In genomic region chr13:97238181-97238981, GRCm38 (mm10) we compare ENCODE assay signal across 8 mouse cellular contexts. TPM values are rescaled to one million over a fixed set of nuclear protein-coding genes. Genes with fewer than 3 reads are reported as not detected.
DNase-seq lines count a peak whose midpoint lies in the region; ATAC-seq lines count a peak whose summit lies in the region.
"Had no signal": no experiment of that assay in that cellular context is flagged by ENCODE, and none has a peak within 500 bp of the region (broad histone marks: within the 10 kb centered on the region; RNA-seq: fewer than 3 reads in every experiment).

No protein-coding gene starts in this region.

- no peak for ATAC-seq in liver, embryonic 13.5 days (ENCODE audit: low read depth)
- ATAC-seq in liver, embryonic 12.5 days: no peak
- ATAC-seq in forebrain, embryonic 16.5 days: no peak
- no peak for ATAC-seq in midbrain, embryonic 15.5 days (replicated peaks)

- no peak overlapping the region for H3K4me2 ChIP-seq in liver, embryonic 13.5 days
- H3K4me2 ChIP-seq in liver, embryonic 12.5 days: no peak overlapping the region
- H3K4me2 ChIP-seq in forebrain, embryonic 16.5 days (ENCODE audit: low read length): no peak overlapping the region
- H3K4me2 ChIP-seq in midbrain, embryonic 15.5 days: no peak overlapping the region; the same call in 1 of the 2 replicates

- H3K36me3 ChIP-seq in liver, embryonic 13.5 days: no peaks in the 10 kb centered on the region
- H3K36me3 ChIP-seq in liver, embryonic 12.5 days: no peaks in the 10 kb centered on the region
- no peaks in the 10 kb centered on the region for H3K36me3 ChIP-seq in forebrain, embryonic 16.5 days (ENCODE audit: control insufficient read depth, insufficient read depth)
- no peaks in the 10 kb centered on the region for H3K36me3 ChIP-seq in midbrain, embryonic 15.5 days (replicated peaks)

- peaks cover 44% of the 10 kb centered on the region for H3K27me3 ChIP-seq in liver, embryonic 13.5 days
- H3K27me3 ChIP-seq in liver, embryonic 12.5 days (replicated peaks): peaks cover 43% of the 10 kb centered on the region
- H3K27me3 ChIP-seq in forebrain, embryonic 16.5 days (replicated peaks; ENCODE audit: control insufficient read depth, insufficient read depth, low read length): no peaks in the 10 kb centered on the region
- H3K27me3 ChIP-seq in midbrain, embryonic 15.5 days (replicated peaks): no peaks in the 10 kb centered on the region

- H3K9me3 ChIP-seq in liver, embryonic 13.5 days (replicated peaks): no peaks in the 10 kb centered on the region
- no peaks in the 10 kb centered on the region for H3K9me3 ChIP-seq in liver, embryonic 12.5 days (replicated peaks)
- H3K9me3 ChIP-seq in forebrain, embryonic 16.5 days (ENCODE audit: control insufficient read depth, low read length): no peaks in the 10 kb centered on the region
- no peaks in the 10 kb centered on the region for H3K9me3 ChIP-seq in midbrain, embryonic 15.5 days

- H3K9ac ChIP-seq in liver, embryonic 13.5 days: no peak overlapping the region
- H3K9ac ChIP-seq in liver, embryonic 12.5 days: no peak overlapping the region
- no peak overlapping the region for H3K9ac ChIP-seq in forebrain, embryonic 16.5 days (replicated peaks; ENCODE audit: low read depth, low read length)
- no peak overlapping the region for H3K9ac ChIP-seq in midbrain, embryonic 15.5 days

- H3K27ac ChIP-seq in liver, embryonic 13.5 days: peak overlapping the region; percentile 22; the same call in 1 of the 2 replicates
- H3K27ac ChIP-seq in liver, embryonic 12.5 days: no peak overlapping the region
- peak overlapping the region; percentile 99 for H3K27ac ChIP-seq in forebrain, embryonic 16.5 days (ENCODE audit: low read length)
- 0 out of 2 replicates have a peak overlapping the region, but pooled peaks have one; percentile 1 for H3K27ac ChIP-seq in midbrain, embryonic 15.5 days

- WGBS in liver, embryonic 13.5 days (ENCODE audit: insufficient replicate concordance): 30% methylated on average over 16 of the region's 16 CpGs
- WGBS in liver, embryonic 12.5 days (ENCODE audit: insufficient replicate concordance): 35% methylated on average over 16 of the region's 16 CpGs
- WGBS in forebrain, embryonic 16.5 days: 44% methylated on average over 16 of the region's 16 CpGs
- WGBS in midbrain, embryonic 15.5 days: 50% methylated on average over 16 of the region's 16 CpGs

- H3K4me3 ChIP-seq in liver, embryonic 13.5 days (replicated peaks): no peak overlapping the region
- H3K4me3 ChIP-seq in liver, embryonic 12.5 days: no peak overlapping the region
- H3K4me3 ChIP-seq in forebrain, embryonic 16.5 days (replicated peaks; ENCODE audit: low read length): no peak overlapping the region
- H3K4me3 ChIP-seq in midbrain, embryonic 15.5 days: no peak overlapping the region

- DNase-seq in liver, embryonic 13.5 days: no peak
- peak; percentile 68 for DNase-seq in T-cell, adult 2 months (ENCODE audit: low spot score)
- DNase-seq in gastrocnemius, postnatal 10 days: no peak
- no peak for DNase-seq in layer of hippocampus, adult 8-10 months (ENCODE audit: low spot score in 2 of 2)
- DNase-seq: layer of hippocampus, adult 9-11 months had no signal

- peaks cover 21% of the 10 kb centered on the region for H3K4me1 ChIP-seq in liver, embryonic 13.5 days (replicated peaks)
- peaks cover 42% of the 10 kb centered on the region for H3K4me1 ChIP-seq in liver, embryonic 12.5 days
- H3K4me1 ChIP-seq in forebrain, embryonic 16.5 days (replicated peaks; ENCODE audit: control insufficient read depth, insufficient read depth, low read length): peaks cover 32% of the 10 kb centered on the region
- peaks cover 41% of the 10 kb centered on the region for H3K4me1 ChIP-seq in midbrain, embryonic 15.5 days

RNA-seq across cellular contexts. Expression of gene Enc1, which starts 2.5 kb away (rescaled TPM):
- 0.75 and 0.81 TPM in 2 replicates for polyA plus RNA-seq in liver, embryonic 13.5 days (2015; fragmentation: Nextera tagmentation; extraction: Ambion mirVana)
- polyA plus RNA-seq in liver, embryonic 12.5 days (2016; fragmentation: Nextera tagmentation; extraction: Ambion mirVana): 0.92 and 0.93 TPM in 2 replicates
- 133 and 143 TPM in 2 replicates for polyA plus RNA-seq in forebrain, embryonic 16.5 days (2015; fragmentation: Nextera tagmentation; extraction: Ambion mirVana)
- 76.1 and 81.9 TPM in 2 replicates for polyA plus RNA-seq in midbrain, embryonic 15.5 days (2015; fragmentation: Nextera tagmentation; extraction: Ambion mirVana)
- total RNA-seq in gastrocnemius, postnatal 10 days (2021): 1 to 10 TPM; 6.4 to 8.2 TPM
- 100 to 1,000 TPM; 584 to 717 (median 649) TPM for total RNA-seq in layer of hippocampus, adult 8-10 months (2022)

RNA-seq across cellular contexts. Expression of gene Hexb, which starts 40.2 kb away (rescaled TPM):
- 16.0 and 20.4 TPM in 2 replicates for polyA plus RNA-seq in liver, embryonic 13.5 days (2015; fragmentation: Nextera tagmentation; extraction: Ambion mirVana)
- 14.1 and 15.1 TPM in 2 replicates for polyA plus RNA-seq in liver, embryonic 12.5 days (2016; fragmentation: Nextera tagmentation; extraction: Ambion mirVana)
- polyA plus RNA-seq in forebrain, embryonic 16.5 days (2015; fragmentation: Nextera tagmentation; extraction: Ambion mirVana): 32.8 and 38.7 TPM in 2 replicates
- polyA plus RNA-seq in midbrain, embryonic 15.5 days (2015; fragmentation: Nextera tagmentation; extraction: Ambion mirVana): 35.8 and 43.1 TPM in 2 replicates
- total RNA-seq in gastrocnemius, postnatal 10 days (2021): 10 to 100 TPM; 16.2 to 25.9 TPM
- 100 to 1,000 TPM; 114 to 546 (median 290) TPM for total RNA-seq in layer of hippocampus, adult 8-10 months (2022)

Comparison
In these comparisons a context has a peak if more than half of its experiments do, and no peak if none do; other contexts are left out.
1. RNA of gene Enc1, which starts 2.5 kb away (polyA plus RNA-seq): 133 to 143 TPM in forebrain, embryonic 16.5 days and 76.1 to 81.9 TPM in midbrain, embryonic 15.5 days; 0.92 to 0.93 TPM in liver, embryonic 12.5 days and 0.75 to 0.81 TPM in liver, embryonic 13.5 days; every median in the first group is over 10 times any median in the second.